Mouse (Mus musculus): Measurements from ENCODE around the gene Ccdc146. TPM values are rescaled to one million over a fixed set of nuclear protein-coding genes. Genes with fewer than 3 reads are reported as not detected.
"Not testable (repeated sequence)": the region's sequence is repeated elsewhere in the genome, so short reads cannot be mapped to it uniquely, and the experiment has no call there.

The Ccdc146 gene
- polyA plus RNA-seq, 1 experiment from 2014 or later, result 0.09 TPM

- 76% methylated on average over 3 of the region's 3 CpGs for WGBS
Observed at GRCm38 (mm10) chr5:21358648-21359047, 65.8 kb downstream of the Ccdc146 start.

GRCm38 (mm10) chr5:21351678-21352077, 72.8 kb downstream of the Ccdc146 start:
- TF ChIP-seq CTCF (IDR thresholded peaks at IDR 0.05; ENCODE audit: low read depth), result no peak
- no peak overlapping the region for H3K27ac ChIP-seq
- no peaks in the 10 kb centered on the region for H3K27me3 ChIP-seq (ENCODE audit: insufficient read depth, low read length)
- no peak overlapping the region for H3K9ac ChIP-seq (ENCODE audit: low read depth, low read length)
- no peak for ATAC-seq (replicated peaks; ENCODE audit: low FRiP score, low read depth)
- H3K4me2 ChIP-seq (ENCODE audit: low read length), result no peak overlapping the region
- no peaks in the 10 kb centered on the region for H3K9me3 ChIP-seq (replicated peaks; ENCODE audit: low read length)
- no peaks in the 10 kb centered on the region for H3K36me3 ChIP-seq (ENCODE audit: insufficient read depth, low read length)
- H3K4me3 ChIP-seq (replicated peaks; ENCODE audit: low read depth, low read length), result no peak overlapping the region
- DNase-seq (ENCODE audit: low spot score), result no peak
- H3K4me1 ChIP-seq (replicated peaks; ENCODE audit: insufficient read depth, low read length), result no peaks in the 10 kb centered on the region

More at GRCm38 (mm10) chr5:21358648-21359047, 65.8 kb downstream of the Ccdc146 start:
- no peak overlapping the region for H3K4me2 ChIP-seq (ENCODE audit: low read length)
- H3K9me3 ChIP-seq (replicated peaks; ENCODE audit: low read length), result no peaks in the 10 kb centered on the region
- H3K4me3 ChIP-seq (replicated peaks; ENCODE audit: low read depth, low read length), result no peak overlapping the region
- H3K9ac ChIP-seq (ENCODE audit: low read depth, low read length), result no peak overlapping the region
- H3K4me1 ChIP-seq (replicated peaks; ENCODE audit: insufficient read depth, low read length), result no peaks in the 10 kb centered on the region
- ATAC-seq (replicated peaks; ENCODE audit: low FRiP score, low read depth) (no peak), DNase-seq (ENCODE audit: low spot score) (no peak)
- H3K36me3 ChIP-seq (ENCODE audit: insufficient read depth, low read length), result no peaks in the 10 kb centered on the region
- H3K27me3 ChIP-seq (ENCODE audit: insufficient read depth, low read length), result no peaks in the 10 kb centered on the region
- H3K27ac ChIP-seq, result no peak overlapping the region
- TF ChIP-seq CTCF (IDR thresholded peaks at IDR 0.05; ENCODE audit: low read depth), result no peak

- no peak for TF ChIP-seq CTCF (IDR thresholded peaks at IDR 0.05; ENCODE audit: low read depth)
- H3K27ac ChIP-seq, result no peak overlapping the region
- WGBS, result 72% methylated on average over 7 of the region's 7 CpGs
- no peaks in the 10 kb centered on the region for H3K27me3 ChIP-seq (ENCODE audit: insufficient read depth, low read length)
- no peaks in the 10 kb centered on the region for H3K9me3 ChIP-seq (replicated peaks; ENCODE audit: low read length)
- no peaks in the 10 kb centered on the region for H3K36me3 ChIP-seq (ENCODE audit: insufficient read depth, low read length)
- ATAC-seq (replicated peaks; ENCODE audit: low FRiP score, low read depth) (no peak), DNase-seq (ENCODE audit: low spot score) (no peak)
- no peaks in the 10 kb centered on the region for H3K4me1 ChIP-seq (replicated peaks; ENCODE audit: insufficient read depth, low read length)
- H3K9ac ChIP-seq (ENCODE audit: low read depth, low read length), result no peak overlapping the region
- H3K4me3 ChIP-seq (replicated peaks; ENCODE audit: low read depth, low read length), result no peak overlapping the region
- no peak overlapping the region for H3K4me2 ChIP-seq (ENCODE audit: low read length)
Observed at GRCm38 (mm10) chr5:21348366-21348765, 76.1 kb downstream of the Ccdc146 start.

- H3K36me3 ChIP-seq (ENCODE audit: insufficient read depth, low read length); ATAC-seq (replicated peaks; ENCODE audit: low FRiP score, low read depth); H3K4me1 ChIP-seq (replicated peaks; ENCODE audit: insufficient read depth, low read length); H3K4me3 ChIP-seq (replicated peaks; ENCODE audit: low read depth, low read length); H3K27ac ChIP-seq; H3K9ac ChIP-seq (ENCODE audit: low read depth, low read length); H3K4me2 ChIP-seq (ENCODE audit: low read length); DNase-seq (ENCODE audit: low spot score); H3K27me3 ChIP-seq (ENCODE audit: insufficient read depth, low read length); H3K9me3 ChIP-seq (replicated peaks; ENCODE audit: low read length): not testable (repeated sequence)
Observed at GRCm38 (mm10) chr5:21342265-21342664, 82.2 kb downstream of the Ccdc146 start.

GRCm38 (mm10) chr5:21332119-21332518, 92.4 kb downstream of the Ccdc146 start:
- DNase-seq (ENCODE audit: low spot score), result no peak
- no peak for TF ChIP-seq CTCF (IDR thresholded peaks at IDR 0.05; ENCODE audit: low read depth)
- H3K9me3 ChIP-seq (replicated peaks; ENCODE audit: low read length), result no peaks in the 10 kb centered on the region
- no peak overlapping the region for H3K27ac ChIP-seq
- no peak overlapping the region for H3K4me3 ChIP-seq (replicated peaks; ENCODE audit: low read depth, low read length)
- no peaks in the 10 kb centered on the region for H3K27me3 ChIP-seq (ENCODE audit: insufficient read depth, low read length)
- no peak overlapping the region for H3K4me2 ChIP-seq (ENCODE audit: low read length)
- no peak for ATAC-seq (replicated peaks; ENCODE audit: low FRiP score, low read depth)
- H3K9ac ChIP-seq (ENCODE audit: low read depth, low read length), result no peak overlapping the region
- H3K4me1 ChIP-seq (replicated peaks; ENCODE audit: insufficient read depth, low read length), result 0 out of 2 replicates have a peak, but pooled peaks cover 16% of the 10 kb centered on the region
- H3K36me3 ChIP-seq (ENCODE audit: insufficient read depth, low read length), result no peaks in the 10 kb centered on the region
- 76% methylated on average over 1 of the region's 1 CpGs for WGBS

GRCm38 (mm10) chr5:21331656-21332055, 92.8 kb downstream of the Ccdc146 start:
- Histone ChIP-seq H3K4me3 (replicated peaks; ENCODE audit: low read depth, low read length) (no peak overlapping the region), H3K36me3 (ENCODE audit: insufficient read depth, low read length) (no peaks in the 10 kb centered on the region), H3K4me2 (ENCODE audit: low read length) (no peak overlapping the region), H3K27me3 (ENCODE audit: insufficient read depth, low read length) (no peaks in the 10 kb centered on the region), H3K9me3 (replicated peaks; ENCODE audit: low read length) (no peaks in the 10 kb centered on the region), H3K4me1 (replicated peaks; ENCODE audit: insufficient read depth, low read length) (0 out of 2 replicates have a peak, but pooled peaks cover 16% of the 10 kb centered on the region), H3K27ac (no peak overlapping the region), H3K9ac (ENCODE audit: low read depth, low read length) (no peak overlapping the region)
- DNase-seq (ENCODE audit: low spot score) (peak; percentile 47), ATAC-seq (replicated peaks; ENCODE audit: low FRiP score, low read depth) (peak; percentile 43; the same call in 1 of the 2 replicates)
- no peak for TF ChIP-seq CTCF (IDR thresholded peaks at IDR 0.05; ENCODE audit: low read depth)
- 35% methylated on average over 5 of the region's 5 CpGs for WGBS
